ENCODE assay signal across 10 mouse cellular contexts in genomic region chr3:135585482-135585881, GRCm38 (mm10).
DNase-seq lines count a peak whose midpoint lies in the region; ATAC-seq and TF ChIP-seq lines count a peak whose summit lies in the region.
"Had no signal": no experiment of that assay in that cellular context is flagged by ENCODE, and none has a peak within 500 bp of the region (broad histone marks: within the 10 kb centered on the region; RNA-seq: fewer than 3 reads in every experiment).

No protein-coding gene starts in this region.

- no peak for TF ChIP-seq RAD21 in MEL (IDR thresholded peaks at IDR 0.05; ENCODE audit: low read depth, low read length)

- H3K27me3 ChIP-seq in hindbrain, embryonic 11.5 days (ENCODE audit: control insufficient read depth, insufficient read depth, low read length), result no peaks in the 10 kb centered on the region
- H3K27me3 ChIP-seq in hindbrain, embryonic 14.5 days (ENCODE audit: control insufficient read depth, insufficient read depth, low read length), result no peaks in the 10 kb centered on the region
- H3K27me3 ChIP-seq in MEL (ENCODE audit: control insufficient read depth in 1 of 2, insufficient read depth in 2 of 2, low read length in 2 of 2), result no peaks in the 10 kb centered on the region
- H3K27me3 ChIP-seq in forebrain, embryonic 16.5 days (replicated peaks; ENCODE audit: control insufficient read depth, insufficient read depth, low read length), result no peaks in the 10 kb centered on the region
- H3K27me3 ChIP-seq in liver, embryonic 12.5 days (replicated peaks), result no peaks in the 10 kb centered on the region
- no peaks in the 10 kb centered on the region for H3K27me3 ChIP-seq in lung, postnatal 0 days (replicated peaks; ENCODE audit: insufficient read depth, low read length)
- H3K27me3 ChIP-seq: limb, embryonic 13.5 days had no signal

- no peaks in the 10 kb centered on the region for H3K36me3 ChIP-seq in hindbrain, embryonic 11.5 days (ENCODE audit: control insufficient read depth, insufficient read depth, low read length)
- peaks cover 54% of the 10 kb centered on the region for H3K36me3 ChIP-seq in hindbrain, embryonic 14.5 days (replicated peaks; ENCODE audit: control insufficient read depth, insufficient read depth)
- H3K36me3 ChIP-seq in MEL (ENCODE audit: control insufficient read depth in 1 of 2, insufficient read depth in 2 of 2, low read length in 2 of 2), result peaks cover 0 to 11% of the 10 kb centered on the region in 2 experiments; a peak in 2 of 4 replicates
- H3K36me3 ChIP-seq in forebrain, embryonic 16.5 days (ENCODE audit: control insufficient read depth, insufficient read depth), result 0 out of 2 replicates have a peak, but pooled peaks cover 2% of the 10 kb centered on the region
- peaks cover 55% of the 10 kb centered on the region for H3K36me3 ChIP-seq in liver, embryonic 12.5 days
- H3K36me3 ChIP-seq in lung, postnatal 0 days (ENCODE audit: insufficient read depth, low read length), result peaks cover 22% of the 10 kb centered on the region

- H3K9ac ChIP-seq in hindbrain, embryonic 11.5 days (ENCODE audit: low read depth, low read length), result 0 out of 2 replicates have a peak overlapping the region, but pooled peaks have one; percentile 11
- H3K9ac ChIP-seq in hindbrain, embryonic 14.5 days, result no peak overlapping the region
- no peak overlapping the region for H3K9ac ChIP-seq in MEL (ENCODE audit: control insufficient read depth, low read depth, low read length, poor library complexity, severe bottlenecking)
- no peak overlapping the region for H3K9ac ChIP-seq in forebrain, embryonic 16.5 days (replicated peaks; ENCODE audit: low read depth, low read length)
- no peak overlapping the region for H3K9ac ChIP-seq in liver, embryonic 12.5 days
- no peak overlapping the region for H3K9ac ChIP-seq in lung, postnatal 0 days (replicated peaks; ENCODE audit: low read depth)
- H3K9ac ChIP-seq: limb, embryonic 13.5 days had no signal

- H3K4me1 ChIP-seq in hindbrain, embryonic 11.5 days (replicated peaks; ENCODE audit: control insufficient read depth, insufficient read depth, low read length), result peaks cover 3% of the 10 kb centered on the region; the same call in 1 of the 2 replicates
- 0 out of 2 replicates have a peak, but pooled peaks cover 3% of the 10 kb centered on the region for H3K4me1 ChIP-seq in hindbrain, embryonic 14.5 days (replicated peaks; ENCODE audit: control insufficient read depth, insufficient read depth, low read length)
- peaks cover 0 to 8% of the 10 kb centered on the region in 2 experiments; a peak in 2 of 4 replicates for H3K4me1 ChIP-seq in MEL (ENCODE audit: control insufficient read depth in 1 of 2, insufficient read depth in 2 of 2, low read length in 2 of 2)
- peaks cover 6% of the 10 kb centered on the region for H3K4me1 ChIP-seq in forebrain, embryonic 16.5 days (replicated peaks; ENCODE audit: control insufficient read depth, insufficient read depth, low read length)
- peaks cover 37% of the 10 kb centered on the region for H3K4me1 ChIP-seq in liver, embryonic 12.5 days
- H3K4me1 ChIP-seq in lung, postnatal 0 days (ENCODE audit: insufficient read depth, low read depth, low read length), result no peaks in the 10 kb centered on the region

- no peaks in the 10 kb centered on the region for H3K9me3 ChIP-seq in hindbrain, embryonic 11.5 days (ENCODE audit: control insufficient read depth, low read length)
- no peaks in the 10 kb centered on the region for H3K9me3 ChIP-seq in hindbrain, embryonic 14.5 days (ENCODE audit: control insufficient read depth, low read length)
- H3K9me3 ChIP-seq in MEL (replicated peaks; ENCODE audit: insufficient read depth, low read length), result no peaks in the 10 kb centered on the region
- H3K9me3 ChIP-seq in forebrain, embryonic 16.5 days (ENCODE audit: control insufficient read depth, low read length), result no peaks in the 10 kb centered on the region
- H3K9me3 ChIP-seq in liver, embryonic 12.5 days (replicated peaks), result no peaks in the 10 kb centered on the region
- no peaks in the 10 kb centered on the region for H3K9me3 ChIP-seq in lung, postnatal 0 days (ENCODE audit: low read length)
- H3K9me3 ChIP-seq: limb, embryonic 13.5 days had no signal

- TF ChIP-seq CTCF in MEL (IDR thresholded peaks at IDR 0.05 in 2 of 3, conservative IDR thresholded peaks at IDR 0.05 in 1 of 3; ENCODE audit: control insufficient read depth in 1 of 3, insufficient read depth in 1 of 3, low read depth in 2 of 3, low read length in 3 of 3, poor library complexity in 1 of 3, severe bottlenecking in 1 of 3), result no peak
- no peak for TF ChIP-seq CTCF in lung, postnatal 0 days (IDR thresholded peaks at IDR 0.05)

- peak; percentile 78 for ATAC-seq in hindbrain, embryonic 11.5 days (ENCODE audit: low FRiP score)
- no peak for ATAC-seq in hindbrain, embryonic 14.5 days (ENCODE audit: low FRiP score)
- ATAC-seq in forebrain, embryonic 16.5 days, result peak; percentile 56
- ATAC-seq in liver, embryonic 12.5 days, result peak; percentile 98
- ATAC-seq in lung, postnatal 0 days, result no peak

- H3K4me3 ChIP-seq in hindbrain, embryonic 11.5 days (ENCODE audit: low read depth, low read length), result no peak overlapping the region
- H3K4me3 ChIP-seq in hindbrain, embryonic 14.5 days (replicated peaks; ENCODE audit: low read length), result no peak overlapping the region
- H3K4me3 ChIP-seq in MEL (ENCODE audit: control insufficient read depth in 1 of 2, insufficient read depth in 1 of 2, low read depth in 2 of 2, low read length in 2 of 2), result no peak overlapping the region
- no peak overlapping the region for H3K4me3 ChIP-seq in forebrain, embryonic 16.5 days (replicated peaks; ENCODE audit: low read length)
- H3K4me3 ChIP-seq in liver, embryonic 12.5 days, result no peak overlapping the region
- no peak overlapping the region for H3K4me3 ChIP-seq in lung, postnatal 0 days (ENCODE audit: low read depth, low read length)
- H3K4me3 ChIP-seq: limb, embryonic 13.5 days had no signal

- DNase-seq in hindbrain, embryonic 11.5 days (ENCODE audit: low spot score), result peak; percentile 25
- DNase-seq in hindbrain, embryonic 14.5 days (ENCODE audit: low spot score), result no peak
- peak; percentile 71 for DNase-seq in MEL (ENCODE audit: low read depth, low spot score)
- DNase-seq in cerebellum, postnatal 25 days, result no peak
- DNase-seq in thymus, postnatal 14 days, result no peak
- no peak for DNase-seq in lung, postnatal 0 days (ENCODE audit: low spot score)
- DNase-seq: cerebellum, adult 8-10 months had no signal

- 53% methylated on average over 6 of the region's 6 CpGs for WGBS in hindbrain, embryonic 11.5 days
- WGBS in hindbrain, embryonic 14.5 days, result 49% methylated on average over 6 of the region's 6 CpGs
- WGBS in forebrain, embryonic 16.5 days, result 60% methylated on average over 6 of the region's 6 CpGs
- WGBS in liver, embryonic 12.5 days (ENCODE audit: insufficient replicate concordance), result 52% methylated on average over 6 of the region's 6 CpGs
- WGBS in lung, postnatal 0 days, result 66% methylated on average over 6 of the region's 6 CpGs

- no peak overlapping the region for H3K4me2 ChIP-seq in hindbrain, embryonic 11.5 days (replicated peaks; ENCODE audit: low read depth, low read length)
- no peak overlapping the region for H3K4me2 ChIP-seq in hindbrain, embryonic 14.5 days (replicated peaks)
- H3K4me2 ChIP-seq in forebrain, embryonic 16.5 days (ENCODE audit: low read length), result no peak overlapping the region
- peak overlapping the region; percentile 43 for H3K4me2 ChIP-seq in liver, embryonic 12.5 days
- H3K4me2 ChIP-seq in lung, postnatal 0 days (replicated peaks; ENCODE audit: low read depth, low read length), result no peak overlapping the region
- H3K4me2 ChIP-seq: limb, embryonic 13.5 days had no signal

- H3K27ac ChIP-seq in hindbrain, embryonic 11.5 days (ENCODE audit: low read depth, low read length), result no peak overlapping the region
- no peak overlapping the region for H3K27ac ChIP-seq in hindbrain, embryonic 14.5 days
- H3K27ac ChIP-seq in MEL (ENCODE audit: control insufficient read depth, low read depth, low read length), result no peak overlapping the region
- H3K27ac ChIP-seq in forebrain, embryonic 16.5 days (ENCODE audit: low read length), result no peak overlapping the region
- H3K27ac ChIP-seq in liver, embryonic 12.5 days, result peak overlapping the region; percentile 75
- no peak overlapping the region for H3K27ac ChIP-seq in lung, postnatal 0 days (ENCODE audit: low read length)
- H3K27ac ChIP-seq: limb, embryonic 13.5 days had no signal

- no peaks in the 10 kb centered on the region for H3K79me2 ChIP-seq in MEL (ENCODE audit: control insufficient read depth, insufficient read depth, low read length, poor library complexity)

- no peak for TF ChIP-seq POLR2A in MEL (IDR thresholded peaks at IDR 0.05; ENCODE audit: control insufficient read depth in 1 of 2, insufficient read depth in 1 of 2, low read depth in 1 of 2, low read length in 2 of 2, poor library complexity in 1 of 2)

- TF ChIP-seq EP300 in MEL (IDR thresholded peaks at IDR 0.05; ENCODE audit: low read depth in 1 of 2, low read length in 2 of 2), result no peak
- TF ChIP-seq EP300 in lung, postnatal 0 days (IDR thresholded peaks at IDR 0.05), result no peak

TF ChIP-seq in MEL, 35 proteins besides CTCF, POLR2A, EP300 and RAD21:
- TF ChIP-seq MYB (IDR thresholded peaks at IDR 0.05; ENCODE audit: low read depth, low read length) (0 out of 2 replicates have a peak, but pooled peaks have one; percentile 24), POLR2AphosphoS5 (IDR thresholded peaks at IDR 0.05; ENCODE audit: borderline replicate concordance, low read depth, low read length) (no peak)

Comparison
In these comparisons a context has a peak if more than half of its experiments do, and no peak if none do; other contexts are left out.
1. ATAC-seq: peak in hindbrain, embryonic 11.5 days (single experiment), forebrain, embryonic 16.5 days (single experiment) and liver, embryonic 12.5 days (single experiment); none in hindbrain, embryonic 14.5 days (single experiment) and lung, postnatal 0 days (single experiment).
2. DNase-seq: peak in hindbrain, embryonic 11.5 days (single experiment) and MEL (single experiment); none in hindbrain, embryonic 14.5 days (single experiment), cerebellum, postnatal 25 days (0 of 2), thymus, postnatal 14 days (single experiment) and lung, postnatal 0 days (single experiment).